Mouse (Mus musculus) embryonic facial prominence, embryonic 10.5 days (tissue): ENCODE results near the gene Laptm4a. TPM values are rescaled to one million over a fixed set of nuclear protein-coding genes. Genes with fewer than 3 reads are reported as not detected.
A peak's percentile ranks its signal among the peaks of the same experiment; 100 is the strongest.

Experiments used
- DNase-seq: peaks from one replicate; pipeline ENCODE4 v3.0.0-alpha.2; 2017; ENCODE audit warnings: low spot score
- H3K27ac ChIP-seq: fragments of 300-500 bp; sonication (generic); replicated peaks from 2 replicates; pipeline ENCODE4 v1.5.1; 2016; ENCODE audit warnings: mild to moderate bottlenecking
- H3K27me3 ChIP-seq: fragments of 300-500 bp; sonication (generic); replicated peaks from 2 replicates; pipeline ENCODE4 v1.6.1; 2016; ENCODE audit warnings: low read depth, mild to moderate bottlenecking; ENCODE audit not compliant: poor library complexity, severe bottlenecking
- H3K36me3 ChIP-seq: fragments of 300-500 bp; sonication (generic); replicated peaks from 2 replicates; pipeline ENCODE4 v1.6.1; 2016; ENCODE audit warnings: mild to moderate bottlenecking, moderate library complexity
- H3K4me1 ChIP-seq: fragments of 300-500 bp; sonication (generic); 2 replicates; pipeline ENCODE4 v1.6.1; 2016
- H3K4me3 ChIP-seq: fragments of 300-500 bp; sonication (generic); 2 replicates; pipeline ENCODE4 v1.5.1; 2016; ENCODE audit warnings: mild to moderate bottlenecking, moderate library complexity
- H3K9me3 ChIP-seq: fragments of 300-500 bp; sonication (generic); 2 replicates; pipeline ENCODE4 v1.6.1; 2016; ENCODE audit warnings: mild to moderate bottlenecking
- WGBS: fragments of 180-500 bp; shearing (Covaris S2); methylation state at CpG from one replicate; pipeline ENCODE4 v1.1.7; 2016; 5-methylcytosine and 5-hydroxymethylcytosine counted together
- polyA plus RNA-seq: library from polyadenylated mRNA; unstranded; fragments of >200 nt; fragmentation: Nextera tagmentation; extraction: Ambion mirVana; gene quantifications from 2 replicates; pipeline ENCODE4 v1.2.1, GENCODE M21; 2016

Laptm4a gene
- 170 and 196 TPM in 2 replicates for polyA plus RNA-seq

- whole genome bisulfite sequencing = under 1% methylated on average over 73 of the region's 73 CpGs
- Histone ChIP-seq H3K27ac (peak within 1 kb of the TSS; percentile 99), H3K36me3 (peaks cover 27% of the 10 kb centered on the region), H3K4me3 (peak within 1 kb of the TSS; percentile 83), H3K27me3 (no peaks in the 10 kb centered on the region), H3K4me1 (peaks cover 34% of the 10 kb centered on the region), H3K9me3 (no peaks in the 10 kb centered on the region)
- peak; percentile 98 for DNase-seq
Observed at GRCm38 (mm10) chr12:8921394-8922368, at the start of gene Laptm4a. TSS of gene Laptm4a (plus strand) at chr12:8921664.

- no peak for DNase-seq
- 84% methylated on average over 9 of the region's 9 CpGs for WGBS
- Histone ChIP-seq H3K4me1 (peaks cover 26% of the 10 kb centered on the region), H3K4me3 (no peak overlapping the region), H3K36me3 (no peaks in the 10 kb centered on the region), H3K9me3 (no peaks in the 10 kb centered on the region), H3K27me3 (0 out of 2 replicates have a peak, but pooled peaks cover 4% of the 10 kb centered on the region), H3K27ac (no peak overlapping the region)
Observed at GRCm38 (mm10) chr12:8875583-8875982, 45.9 kb upstream of the Laptm4a start.

- peaks cover 33% of the 10 kb centered on the region for H3K4me1 ChIP-seq
- no peak for DNase-seq
- no peak overlapping the region for H3K4me3 ChIP-seq
- H3K27me3 ChIP-seq = 0 out of 2 replicates have a peak, but pooled peaks cover 4% of the 10 kb centered on the region
- 76% methylated on average over 5 of the region's 5 CpGs for WGBS
- H3K27ac ChIP-seq = no peak overlapping the region
- no peaks in the 10 kb centered on the region for H3K9me3 ChIP-seq
- no peaks in the 10 kb centered on the region for H3K36me3 ChIP-seq
Observed at GRCm38 (mm10) chr12:8876865-8877264, 44.6 kb upstream of the Laptm4a start.

- peaks cover 33% of the 10 kb centered on the region for H3K4me1 ChIP-seq
- no peaks in the 10 kb centered on the region for H3K36me3 ChIP-seq
- H3K9me3 ChIP-seq = no peaks in the 10 kb centered on the region
- 0 out of 2 replicates have a peak, but pooled peaks cover 4% of the 10 kb centered on the region for H3K27me3 ChIP-seq
- H3K27ac ChIP-seq = peak overlapping the region; percentile 36; the same call in 1 of the 2 replicates
- H3K4me3 ChIP-seq = no peak overlapping the region
- no peak for DNase-seq
- 63% methylated on average over 6 of the region's 6 CpGs for WGBS
Observed at GRCm38 (mm10) chr12:8877413-8877812, 44.1 kb upstream of the Laptm4a start.

DNA sequence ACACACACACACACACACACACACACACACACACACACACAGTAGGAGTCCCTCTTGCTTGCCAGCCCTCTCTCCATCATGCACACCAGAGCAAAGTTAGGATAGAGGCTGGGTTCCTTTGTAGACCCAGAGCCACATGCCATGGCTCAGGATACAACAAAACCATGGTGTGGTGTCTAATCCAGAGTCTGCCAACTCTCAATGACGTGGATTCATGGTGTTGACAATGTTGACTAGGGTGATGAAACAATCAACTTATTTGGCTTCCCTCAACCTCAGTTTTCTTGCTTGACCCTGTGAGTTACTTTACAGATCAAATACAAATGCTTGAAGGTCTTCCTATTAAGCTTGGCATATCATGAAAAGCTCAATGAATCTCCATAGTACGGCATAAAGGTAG, 42.7 kb upstream of the Laptm4a start:
- Histone ChIP-seq H3K27me3 (peaks cover 14% of the 10 kb centered on the region; the same call in 1 of the 2 replicates), H3K4me1 (peaks cover 33% of the 10 kb centered on the region), H3K9me3 (no peaks in the 10 kb centered on the region), H3K36me3 (no peaks in the 10 kb centered on the region), H3K4me3 (no peak overlapping the region), H3K27ac (no peak overlapping the region)
- 86% methylated on average over 2 of the region's 2 CpGs for WGBS
- DNase-seq = no peak

GRCm38 (mm10) chr12:8879389-8879788, 42.1 kb upstream of the Laptm4a start:
- no peaks in the 10 kb centered on the region for H3K9me3 ChIP-seq
- DNase-seq = no peak
- peak overlapping the region; percentile 4; the same call in 1 of the 2 replicates for H3K27ac ChIP-seq
- no peak overlapping the region for H3K4me3 ChIP-seq
- no peaks in the 10 kb centered on the region for H3K36me3 ChIP-seq
- peaks cover 20% of the 10 kb centered on the region; the same call in 1 of the 2 replicates for H3K27me3 ChIP-seq
- peaks cover 32% of the 10 kb centered on the region for H3K4me1 ChIP-seq
- 67% methylated on average over 6 of the region's 6 CpGs for WGBS

DNA sequence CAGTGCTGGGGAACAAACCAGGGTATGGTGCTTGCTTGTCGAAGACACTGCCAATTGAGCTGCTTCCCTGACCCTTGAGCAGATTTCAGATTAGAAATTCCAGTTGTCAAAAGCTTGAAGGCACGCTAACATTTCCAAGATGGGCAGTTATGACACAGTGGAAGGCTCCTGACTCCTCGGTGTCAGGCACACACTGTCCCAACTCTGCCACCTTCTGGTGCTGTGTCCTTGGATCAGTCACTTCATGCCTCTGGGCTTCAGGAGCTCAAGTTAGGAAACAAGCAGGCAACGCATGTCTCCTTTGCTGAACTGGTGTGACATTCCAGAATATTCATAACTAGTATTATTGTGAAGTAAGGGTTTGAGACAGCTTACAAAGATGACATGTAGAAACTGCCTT, 39.7 kb upstream of the Laptm4a start:
- no peaks in the 10 kb centered on the region for H3K9me3 ChIP-seq
- H3K4me3 ChIP-seq = no peak overlapping the region
- no peak for DNase-seq
- H3K27ac ChIP-seq = no peak overlapping the region
- H3K36me3 ChIP-seq = no peaks in the 10 kb centered on the region
- peaks cover 51% of the 10 kb centered on the region for H3K4me1 ChIP-seq
- peaks cover 29% of the 10 kb centered on the region; the same call in 1 of the 2 replicates for H3K27me3 ChIP-seq
- WGBS = 63% methylated on average over 4 of the region's 4 CpGs

DNA sequence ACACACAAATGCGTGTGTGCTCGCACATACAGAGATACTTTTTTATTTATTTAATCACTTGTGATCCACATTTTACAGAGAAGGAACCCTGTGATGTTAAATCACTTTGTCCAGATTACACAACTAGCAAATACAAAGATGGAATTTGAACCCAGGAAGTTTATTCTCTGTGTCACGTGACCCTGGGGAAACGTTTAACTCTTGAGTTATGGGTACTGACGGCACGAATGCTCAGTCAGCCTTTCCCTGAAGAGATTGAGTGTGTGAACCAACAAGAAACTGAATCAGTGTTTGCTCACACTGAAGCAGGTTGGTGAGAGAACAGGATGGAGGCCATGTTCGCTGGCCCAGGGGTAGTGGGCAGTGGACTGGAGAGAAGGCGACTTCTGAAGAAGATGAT, 39.1 kb upstream of the Laptm4a start:
- 87% methylated on average over 8 of the region's 8 CpGs for WGBS
- peaks cover 45% of the 10 kb centered on the region for H3K4me1 ChIP-seq
- H3K27me3 ChIP-seq = peaks cover 35% of the 10 kb centered on the region; the same call in 1 of the 2 replicates
- no peak for DNase-seq
- no peaks in the 10 kb centered on the region for H3K9me3 ChIP-seq
- no peak overlapping the region; the same call in 1 of the 2 replicates for H3K27ac ChIP-seq
- H3K36me3 ChIP-seq = no peaks in the 10 kb centered on the region
- H3K4me3 ChIP-seq = no peak overlapping the region

- WGBS = 23% methylated on average over 13 of the region's 13 CpGs
- peak overlapping the region; percentile 41; the same call in 1 of the 2 replicates for H3K4me3 ChIP-seq
- peak overlapping the region; percentile 80 for H3K27ac ChIP-seq
- H3K27me3 ChIP-seq = peaks cover 36% of the 10 kb centered on the region; the same call in 1 of the 2 replicates
- no peaks in the 10 kb centered on the region for H3K36me3 ChIP-seq
- DNase-seq = peak; percentile 49
- no peaks in the 10 kb centered on the region for H3K9me3 ChIP-seq
- H3K4me1 ChIP-seq = peaks cover 48% of the 10 kb centered on the region
Observed at GRCm38 (mm10) chr12:8884426-8885145, 36.9 kb upstream of the Laptm4a start.

DNA sequence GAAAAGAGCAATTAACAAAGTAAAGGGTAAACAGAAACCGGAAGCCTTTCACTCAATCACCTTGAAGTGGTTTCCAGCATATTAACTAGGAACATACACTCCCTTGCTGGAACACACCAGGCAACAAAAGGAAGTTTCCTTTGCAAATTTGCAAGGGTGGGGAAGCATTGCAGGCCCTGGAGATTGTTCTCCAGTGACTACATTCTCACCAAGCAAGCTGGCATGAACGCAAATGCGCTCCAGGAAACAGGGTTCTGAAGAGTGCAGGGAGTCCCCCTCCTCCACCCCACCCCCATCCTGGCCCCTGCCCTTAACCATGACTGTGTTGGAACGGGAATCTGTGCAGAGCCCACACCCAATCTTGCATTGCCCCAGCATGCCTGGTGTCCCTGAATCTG, 36.3 kb upstream of the Laptm4a start:
- Histone ChIP-seq H3K9me3 (no peaks in the 10 kb centered on the region), H3K27me3 (peaks cover 36% of the 10 kb centered on the region; the same call in 1 of the 2 replicates), H3K36me3 (no peaks in the 10 kb centered on the region), H3K4me1 (peaks cover 48% of the 10 kb centered on the region), H3K4me3 (peak overlapping the region; percentile 41; the same call in 1 of the 2 replicates), H3K27ac (peak overlapping the region; percentile 80)
- peak; percentile 48 for DNase-seq
- 7% methylated on average over 4 of the region's 4 CpGs for WGBS

DNA sequence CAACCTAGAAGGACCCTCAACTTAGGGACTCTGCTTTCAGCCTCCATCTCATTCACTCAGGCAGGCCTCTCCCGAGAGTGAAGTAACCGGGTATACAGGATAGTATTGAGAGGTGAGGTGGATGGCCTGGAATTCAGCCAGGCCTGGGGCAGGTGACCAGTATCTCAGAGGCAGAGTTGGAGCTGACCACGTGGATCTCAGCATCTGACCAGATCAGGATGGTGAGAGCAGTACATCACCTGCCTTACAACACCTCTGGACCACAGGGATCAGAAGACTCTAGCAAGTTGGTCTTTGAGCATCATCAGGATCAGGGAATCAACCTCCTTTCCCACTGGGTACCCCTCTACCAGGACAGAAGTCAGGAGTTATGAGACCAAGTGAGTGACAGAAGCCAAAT, 35.5 kb upstream of the Laptm4a start:
- H3K36me3 ChIP-seq = no peaks in the 10 kb centered on the region
- H3K4me1 ChIP-seq = peaks cover 43% of the 10 kb centered on the region
- peak overlapping the region; percentile 80; the same call in 1 of the 2 replicates for H3K27ac ChIP-seq
- H3K27me3 ChIP-seq = peaks cover 36% of the 10 kb centered on the region; the same call in 1 of the 2 replicates
- H3K9me3 ChIP-seq = no peaks in the 10 kb centered on the region
- H3K4me3 ChIP-seq = no peak overlapping the region
- WGBS = 68% methylated on average over 3 of the region's 3 CpGs
- no peak for DNase-seq

- H3K36me3 ChIP-seq = no peaks in the 10 kb centered on the region
- no peak overlapping the region for H3K4me3 ChIP-seq
- H3K27me3 ChIP-seq = peaks cover 29% of the 10 kb centered on the region; the same call in 1 of the 2 replicates
- H3K27ac ChIP-seq = peak overlapping the region; percentile 44
- peaks cover 47% of the 10 kb centered on the region for H3K4me1 ChIP-seq
- DNase-seq = no peak
- H3K9me3 ChIP-seq = no peaks in the 10 kb centered on the region
- 39% methylated on average over 7 of the region's 7 CpGs for WGBS
Observed at GRCm38 (mm10) chr12:8888445-8888844, 33.0 kb upstream of the Laptm4a start.
